Mouse (Mus musculus) CH12.LX (cell line): ENCODE measurements at regions not wholly inside any gene's neighbourhood (a gene's known extent, or its start where the extent isn't known, plus 50 kb on each side); places are given as distances from the start of the nearest gene placed in this dataset.

Experiments
- CHD2 ChIP-seq: IDR thresholded peaks from 2 replicates; pipeline ENCODE4 v1.6.1; 2011; ENCODE audit warnings: low read length, improper control_type of control experiment
- CTCF ChIP-seq, 2 experiments: IDR thresholded peaks in 1 of 2; conservative IDR thresholded peaks in 1 of 2; 2 replicates each; pipeline ENCODE4 v1.5.1; 2011 to 2012; ENCODE audit warnings: low read depth in 2 of 2, low read length in 2 of 2, improper control_type of control experiment in 1 of 2, inconsistent platforms in 1 of 2, mild to moderate bottlenecking in 1 of 2, moderate library complexity in 1 of 2
- EP300 ChIP-seq: IDR thresholded peaks from 2 replicates; pipeline ENCODE4 v1.6.1; 2011; ENCODE audit warnings: low read length, improper control_type of control experiment
- MEF2A ChIP-seq: IDR thresholded peaks from 2 replicates; pipeline ENCODE4 v1.6.1; 2014; ENCODE audit warnings: low read depth, mild to moderate bottlenecking, inconsistent platforms, low read length, improper control_type of control experiment, borderline replicate concordance
- NELFE ChIP-seq: IDR thresholded peaks from 2 replicates; pipeline ENCODE4 v1.6.1; 2011; ENCODE audit warnings: low read depth, low read length, improper control_type of control experiment
- NRF1 ChIP-seq: IDR thresholded peaks from 2 replicates; pipeline ENCODE4 v1.6.1; 2014; ENCODE audit warnings: low read depth, mild to moderate bottlenecking, inconsistent platforms, low read length, improper control_type of control experiment, moderate library complexity
- PAX5 ChIP-seq: IDR thresholded peaks from 2 replicates; pipeline ENCODE4 v1.6.1; 2012; ENCODE audit warnings: low read length, inconsistent platforms, mixed read lengths
- POLR2AphosphoS2 ChIP-seq: IDR thresholded peaks from 2 replicates; pipeline ENCODE4 v1.6.1; 2011; ENCODE audit warnings: low read depth, low read length, improper control_type of control experiment
- RAD21 ChIP-seq: IDR thresholded peaks from 2 replicates; pipeline ENCODE4 v1.6.1; 2011; ENCODE audit warnings: low read depth, mild to moderate bottlenecking, low read length, improper control_type of control experiment, moderate library complexity
- TCF12 ChIP-seq: IDR thresholded peaks from 2 replicates; pipeline ENCODE4 v1.6.1; 2014; ENCODE audit warnings: low read depth, mild to moderate bottlenecking, inconsistent platforms, low read length, improper control_type of control experiment
- USF1 ChIP-seq: IDR thresholded peaks from 2 replicates; pipeline ENCODE4 v1.6.1; 2014; ENCODE audit warnings: low read depth, mild to moderate bottlenecking, inconsistent platforms, low read length, improper control_type of control experiment

DNA sequence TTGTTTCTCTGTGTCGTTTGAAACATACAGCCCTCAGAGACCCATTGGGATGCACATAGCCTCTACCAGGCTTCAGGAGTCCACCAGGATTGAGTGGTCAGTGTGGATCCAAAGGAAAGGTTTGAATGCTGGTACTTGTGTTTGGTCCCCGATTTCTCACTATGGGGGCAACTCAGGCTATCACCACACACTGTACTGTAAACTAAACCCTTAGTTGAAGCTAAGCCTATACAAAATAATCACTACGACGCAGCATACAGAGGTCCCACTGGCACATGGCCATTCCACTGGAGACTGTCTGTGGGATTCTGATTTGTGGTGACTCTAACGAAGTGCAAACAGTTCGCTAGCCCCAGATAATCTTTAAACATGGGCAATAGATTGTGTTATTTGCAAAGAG is 91.5 kb upstream of the Gm5148 start:
- no peak for TF ChIP-seq USF1
- TF ChIP-seq PAX5 = no peak
- no peak for TF ChIP-seq CTCF (conservative IDR thresholded peaks at IDR 0.05 in 1 of 2, IDR thresholded peaks at IDR 0.05 in 1 of 2; ENCODE audit: low read depth in 2 of 2, low read length in 2 of 2)
- no peak for TF ChIP-seq NRF1
- no peak for TF ChIP-seq MEF2A
- no peak for TF ChIP-seq CHD2
- no peak for TF ChIP-seq TCF12
- no peak for TF ChIP-seq RAD21
- no peak for TF ChIP-seq NELFE
- no peak for TF ChIP-seq EP300
- no peak for TF ChIP-seq POLR2AphosphoS2
